Mouse (Mus musculus): ENCODE measurements at regions not wholly inside any gene's neighbourhood (a gene's known extent, or its start where the extent isn't known, plus 50 kb on each side); places are given as distances from the start of the nearest gene placed in this dataset.
A peak's percentile ranks its signal among the peaks of the same experiment; 100 is the strongest.
"Not testable (repeated sequence)": the region's sequence is repeated elsewhere in the genome, so short reads cannot be mapped to it uniquely, and the experiment has no call there.

- no peak for DNase-seq (ENCODE audit: low spot score in 2 of 2)
These were observed 61.8 kb upstream of the Dync1i1 start for GRCm38 (mm10) chr6:5663433-5664175.

GRCm38 (mm10) chr6:5645150-5645732, 80.2 kb upstream of the Dync1i1 start:
- DNase-seq (ENCODE audit: low spot score in 2 of 2): peak; percentile 77 to 88

DNA sequence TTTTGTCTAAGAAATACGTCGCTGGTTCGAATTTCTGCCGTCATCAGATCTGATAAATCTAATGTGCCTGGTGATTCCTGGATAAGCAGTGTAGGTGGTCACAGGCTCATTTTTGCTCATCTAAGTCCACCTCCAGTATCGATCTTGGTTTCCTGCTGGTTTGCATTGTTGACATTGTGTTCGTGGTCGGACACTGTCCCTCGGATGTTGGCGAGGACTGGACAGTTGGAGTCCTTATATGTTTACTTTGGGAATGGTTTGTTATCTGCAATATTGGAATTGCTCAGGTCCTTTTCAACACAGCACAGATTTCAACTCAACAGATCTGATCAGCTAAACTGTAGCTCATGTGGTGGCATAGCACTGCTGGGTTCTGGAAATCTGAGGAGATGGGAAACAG, 91.2 kb upstream of the Dync1i1 start:
- no peak for DNase-seq (ENCODE audit: low spot score in 2 of 2)

GRCm38 (mm10) chr6:5633036-5633708, 92.3 kb upstream of the Dync1i1 start:
- DNase-seq (ENCODE audit: low spot score in 2 of 2): peak; percentile 51 to 71

DNA sequence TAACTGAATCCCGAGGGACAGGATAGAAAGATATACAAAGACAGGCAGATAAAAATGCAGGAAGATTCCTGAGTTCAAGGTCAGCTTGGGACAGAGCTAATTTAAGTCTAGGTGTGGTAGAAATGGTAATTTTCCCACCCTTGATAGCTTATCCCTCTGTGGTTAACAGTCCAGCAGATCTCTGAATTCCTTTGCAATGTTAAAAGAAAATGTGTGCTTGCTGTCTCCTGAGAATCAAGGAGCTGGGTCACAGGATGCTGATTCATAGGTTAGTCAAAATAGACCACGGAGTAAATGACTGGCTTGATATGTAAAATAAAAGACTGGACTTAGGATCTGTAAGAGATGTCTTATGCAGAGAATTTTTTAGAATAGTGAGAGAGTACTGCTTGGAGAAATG, 101.4 kb upstream of the Dync1i1 start:
- DNase-seq (ENCODE audit: low spot score in 2 of 2): no peak

DNA sequence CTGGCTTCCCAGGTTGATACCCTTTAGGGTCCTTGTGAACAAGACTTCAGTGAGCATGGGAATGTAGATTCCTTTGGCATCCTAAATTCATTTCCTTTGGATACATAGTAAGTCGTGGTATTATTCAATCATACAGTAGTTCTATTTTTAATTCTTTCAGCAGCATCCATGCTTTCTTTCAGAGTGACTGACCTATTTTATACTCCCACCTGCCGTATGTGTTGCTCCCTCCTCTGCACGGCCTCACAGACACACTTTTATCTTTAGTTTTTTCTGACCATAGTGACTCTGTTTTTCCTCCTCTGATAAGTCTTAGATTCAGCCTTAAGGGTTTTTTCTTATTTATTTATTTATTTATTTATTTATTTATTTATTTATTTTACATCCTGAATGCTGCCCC, 103.9 kb upstream of the Dync1i1 start:
- no peak for DNase-seq (ENCODE audit: low spot score in 2 of 2)

DNA sequence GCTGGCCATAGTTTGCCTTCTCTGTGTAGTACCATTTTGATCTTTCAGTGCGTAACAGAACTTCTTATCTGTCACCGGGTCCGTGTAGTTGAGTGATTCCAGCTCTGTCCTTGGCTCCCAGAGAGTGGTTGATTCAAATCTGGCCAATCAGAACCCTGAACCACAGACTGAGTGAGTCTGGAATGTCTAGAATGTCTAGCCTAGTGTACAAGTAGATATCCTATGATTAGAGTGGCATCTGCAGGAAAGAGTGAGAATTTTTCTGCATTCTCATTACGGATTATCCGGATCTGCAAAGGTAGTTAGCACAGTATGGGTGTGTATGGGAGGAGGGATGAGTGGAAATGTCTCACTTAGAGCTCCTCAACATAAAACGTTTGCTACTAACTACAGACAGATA, 97.9 kb upstream of the Pdk4 start:
- no peak for DNase-seq (ENCODE audit: low spot score in 2 of 2)

DNA sequence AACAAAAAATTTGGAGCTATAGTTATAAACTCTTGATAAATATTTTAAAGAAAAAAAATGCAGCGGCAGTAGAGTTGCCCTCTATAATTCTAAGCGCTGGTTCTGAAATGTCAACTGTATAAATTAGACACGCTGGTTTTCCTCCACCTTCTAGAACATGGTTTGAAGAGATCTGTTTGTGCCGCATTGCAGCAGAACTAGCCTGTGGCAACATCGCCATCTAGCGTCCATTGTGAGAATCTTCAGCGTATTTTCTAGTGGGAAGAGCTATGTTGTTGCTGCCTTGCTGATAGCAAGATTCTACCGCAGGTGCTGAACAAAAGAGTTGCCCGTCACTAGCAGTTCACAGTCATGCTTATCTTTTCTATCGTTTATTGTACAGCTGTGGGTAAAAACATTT, 93.5 kb upstream of the Pdk4 start:
- DNase-seq (ENCODE audit: low spot score in 2 of 2): peak; percentile 78 to 85

- no peak for DNase-seq (ENCODE audit: low spot score in 2 of 2)
These were observed 86.9 kb upstream of the Pdk4 start for GRCm38 (mm10) chr6:5582923-5583525.

GRCm38 (mm10) chr6:5576891-5577290, 80.8 kb upstream of the Pdk4 start:
- DNase-seq (ENCODE audit: low spot score in 2 of 2): not testable (repeated sequence)

- no peak for DNase-seq (ENCODE audit: low spot score in 2 of 2)
These were observed 70.5 kb upstream of the Pdk4 start for GRCm38 (mm10) chr6:5566582-5566981.

GRCm38 (mm10) chr6:5565049-5565448, 68.9 kb upstream of the Pdk4 start:
- no peak for DNase-seq (ENCODE audit: low spot score in 2 of 2)

- DNase-seq (ENCODE audit: low spot score in 2 of 2): no peak
These were observed 57.7 kb upstream of the Pdk4 start for GRCm38 (mm10) chr6:5553703-5554394.

GRCm38 (mm10) chr6:5550067-5550466, 54.0 kb upstream of the Pdk4 start:
- no peak for DNase-seq (ENCODE audit: low spot score in 2 of 2)

All from right cerebral cortex, postnatal 10 days (tissue).